Mouse (Mus musculus): ENCODE results near the gene Adamts8. TPM values are rescaled to one million over a fixed set of nuclear protein-coding genes. Genes with fewer than 3 reads are reported as not detected.

Adamts8 gene
- polyA plus RNA-seq, 1 experiment from 2014 or later, result 3.0 TPM

DNA sequence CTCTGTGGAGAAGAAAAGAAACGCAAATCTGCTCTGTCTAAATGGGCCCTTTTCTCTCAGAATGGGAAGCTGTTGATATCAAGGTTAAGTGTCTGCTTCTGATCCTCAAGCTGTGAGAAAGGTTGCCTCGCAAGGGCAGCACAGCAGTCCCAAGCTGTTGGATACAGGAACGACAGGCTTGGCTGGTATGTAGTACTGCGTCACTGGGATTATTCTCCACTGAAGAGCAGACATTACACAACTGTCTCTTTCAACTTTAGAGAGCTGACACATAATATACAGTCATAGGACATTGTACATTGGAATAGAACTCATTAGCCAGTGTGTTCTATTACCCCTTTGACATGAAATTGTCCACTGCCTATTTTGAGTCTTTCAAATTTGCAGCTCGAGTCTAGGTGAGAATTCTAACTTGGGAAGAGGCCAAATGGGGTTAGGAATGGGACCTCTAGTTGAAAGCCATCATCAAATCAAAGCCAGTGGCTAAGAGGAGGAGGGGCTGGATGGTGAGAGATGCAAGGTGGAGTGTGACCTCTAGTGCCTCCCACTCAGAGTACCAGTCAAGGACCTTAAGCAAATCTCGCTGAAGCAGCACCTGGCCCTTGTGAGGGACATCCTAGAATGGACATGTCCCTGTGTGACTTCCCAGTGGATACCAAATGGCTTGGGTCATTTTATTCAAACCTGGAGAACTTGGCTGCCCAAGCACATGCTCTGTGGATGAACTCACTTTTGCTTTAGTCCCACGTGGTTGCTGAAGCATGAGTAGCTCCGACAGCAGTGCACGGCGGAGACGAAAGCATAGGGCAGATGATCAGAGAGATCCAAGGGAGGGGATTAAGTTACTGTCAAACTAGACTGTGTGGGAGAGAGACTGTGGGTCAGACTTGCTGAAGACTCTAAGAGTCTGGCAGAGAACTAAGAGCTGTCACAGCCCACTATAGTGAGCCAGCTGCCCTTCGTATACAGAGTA, 54.5 kb downstream of the Adamts8 start:
- no peaks in the 10 kb centered on the region for H3K36me3 ChIP-seq (replicated peaks; ENCODE audit: control insufficient read depth, insufficient read depth)
- no peak overlapping the region for H3K4me2 ChIP-seq (replicated peaks)
- no peaks in the 10 kb centered on the region for H3K4me1 ChIP-seq (replicated peaks; ENCODE audit: control insufficient read depth, insufficient read depth, low read length)
- H3K27ac ChIP-seq, result no peak overlapping the region
- no peaks in the 10 kb centered on the region for H3K9me3 ChIP-seq (ENCODE audit: control insufficient read depth, low read length)
- H3K27me3 ChIP-seq (ENCODE audit: control insufficient read depth, insufficient read depth, low read length), result no peaks in the 10 kb centered on the region
- no peak overlapping the region for H3K4me3 ChIP-seq (replicated peaks; ENCODE audit: low read length)
- WGBS, result 88% methylated on average over 12 of the region's 12 CpGs
- DNase-seq (ENCODE audit: low spot score) (no peak), ATAC-seq (ENCODE audit: low FRiP score) (no peak)
- H3K9ac ChIP-seq, result no peak overlapping the region

GRCm38 (mm10) chr9:31000641-31001040, 58.3 kb downstream of the Adamts8 start:
- Histone ChIP-seq H3K4me1 (replicated peaks; ENCODE audit: control insufficient read depth, insufficient read depth, low read length) (no peaks in the 10 kb centered on the region), H3K27me3 (ENCODE audit: control insufficient read depth, insufficient read depth, low read length) (no peaks in the 10 kb centered on the region), H3K9me3 (ENCODE audit: control insufficient read depth, low read length) (no peaks in the 10 kb centered on the region), H3K27ac (no peak overlapping the region), H3K9ac (no peak overlapping the region), H3K36me3 (replicated peaks; ENCODE audit: control insufficient read depth, insufficient read depth) (no peaks in the 10 kb centered on the region), H3K4me2 (replicated peaks) (no peak overlapping the region), H3K4me3 (replicated peaks; ENCODE audit: low read length) (no peak overlapping the region)
- 88% methylated on average over 10 of the region's 10 CpGs for WGBS
- no peak for ATAC-seq (ENCODE audit: low FRiP score)
- DNase-seq (ENCODE audit: low spot score), result no peak

GRCm38 (mm10) chr9:31002528-31002927, 60.2 kb downstream of the Adamts8 start:
- ATAC-seq (ENCODE audit: low FRiP score) (no peak), DNase-seq (ENCODE audit: low spot score) (no peak)
- Histone ChIP-seq H3K36me3 (replicated peaks; ENCODE audit: control insufficient read depth, insufficient read depth) (no peaks in the 10 kb centered on the region), H3K27ac (no peak overlapping the region), H3K9ac (no peak overlapping the region), H3K9me3 (ENCODE audit: control insufficient read depth, low read length) (no peaks in the 10 kb centered on the region), H3K4me1 (replicated peaks; ENCODE audit: control insufficient read depth, insufficient read depth, low read length) (no peaks in the 10 kb centered on the region), H3K4me2 (replicated peaks) (no peak overlapping the region), H3K27me3 (ENCODE audit: control insufficient read depth, insufficient read depth, low read length) (no peaks in the 10 kb centered on the region), H3K4me3 (replicated peaks; ENCODE audit: low read length) (no peak overlapping the region)
- WGBS, result 71% methylated on average over 4 of the region's 4 CpGs

GRCm38 (mm10) chr9:31009334-31009733, 67.0 kb downstream of the Adamts8 start:
- no peak for ATAC-seq (ENCODE audit: low FRiP score)
- H3K9ac ChIP-seq, result no peak overlapping the region
- DNase-seq (ENCODE audit: low spot score), result no peak
- H3K4me1 ChIP-seq (replicated peaks; ENCODE audit: control insufficient read depth, insufficient read depth, low read length), result no peaks in the 10 kb centered on the region
- no peak overlapping the region for H3K27ac ChIP-seq
- no peak overlapping the region for H3K4me3 ChIP-seq (replicated peaks; ENCODE audit: low read length)
- H3K36me3 ChIP-seq (replicated peaks; ENCODE audit: control insufficient read depth, insufficient read depth), result no peaks in the 10 kb centered on the region
- no peaks in the 10 kb centered on the region for H3K9me3 ChIP-seq (ENCODE audit: control insufficient read depth, low read length)
- no peaks in the 10 kb centered on the region for H3K27me3 ChIP-seq (ENCODE audit: control insufficient read depth, insufficient read depth, low read length)
- no peak overlapping the region for H3K4me2 ChIP-seq (replicated peaks)
- WGBS, result 85% methylated on average over 2 of the region's 2 CpGs

GRCm38 (mm10) chr9:31010040-31010439, 67.7 kb downstream of the Adamts8 start:
- WGBS, result 86% methylated on average over 3 of the region's 3 CpGs
- H3K4me2 ChIP-seq (replicated peaks), result no peak overlapping the region
- no peaks in the 10 kb centered on the region for H3K4me1 ChIP-seq (replicated peaks; ENCODE audit: control insufficient read depth, insufficient read depth, low read length)
- no peak overlapping the region for H3K9ac ChIP-seq
- H3K36me3 ChIP-seq (replicated peaks; ENCODE audit: control insufficient read depth, insufficient read depth), result no peaks in the 10 kb centered on the region
- no peak overlapping the region for H3K27ac ChIP-seq
- no peaks in the 10 kb centered on the region for H3K27me3 ChIP-seq (ENCODE audit: control insufficient read depth, insufficient read depth, low read length)
- ATAC-seq (ENCODE audit: low FRiP score), result no peak
- H3K4me3 ChIP-seq (replicated peaks; ENCODE audit: low read length), result no peak overlapping the region
- no peaks in the 10 kb centered on the region for H3K9me3 ChIP-seq (ENCODE audit: control insufficient read depth, low read length)
- no peak for DNase-seq (ENCODE audit: low spot score)

GRCm38 (mm10) chr9:31010749-31011148, 68.4 kb downstream of the Adamts8 start:
- Histone ChIP-seq H3K9me3 (ENCODE audit: control insufficient read depth, low read length) (no peaks in the 10 kb centered on the region), H3K36me3 (replicated peaks; ENCODE audit: control insufficient read depth, insufficient read depth) (no peaks in the 10 kb centered on the region), H3K9ac (no peak overlapping the region), H3K27ac (no peak overlapping the region), H3K4me3 (replicated peaks; ENCODE audit: low read length) (no peak overlapping the region), H3K4me2 (replicated peaks) (no peak overlapping the region), H3K4me1 (replicated peaks; ENCODE audit: control insufficient read depth, insufficient read depth, low read length) (no peaks in the 10 kb centered on the region), H3K27me3 (ENCODE audit: control insufficient read depth, insufficient read depth, low read length) (no peaks in the 10 kb centered on the region)
- DNase-seq (ENCODE audit: low spot score), result no peak
- 78% methylated on average over 3 of the region's 3 CpGs for WGBS
- no peak for ATAC-seq (ENCODE audit: low FRiP score)

GRCm38 (mm10) chr9:31011533-31011932, 69.2 kb downstream of the Adamts8 start:
- H3K9me3 ChIP-seq (ENCODE audit: control insufficient read depth, low read length), result no peaks in the 10 kb centered on the region
- no peaks in the 10 kb centered on the region for H3K36me3 ChIP-seq (replicated peaks; ENCODE audit: control insufficient read depth, insufficient read depth)
- H3K4me2 ChIP-seq (replicated peaks), result no peak overlapping the region
- no peak overlapping the region for H3K9ac ChIP-seq
- H3K4me1 ChIP-seq (replicated peaks; ENCODE audit: control insufficient read depth, insufficient read depth, low read length), result no peaks in the 10 kb centered on the region
- no peak overlapping the region for H3K4me3 ChIP-seq (replicated peaks; ENCODE audit: low read length)
- no peaks in the 10 kb centered on the region for H3K27me3 ChIP-seq (ENCODE audit: control insufficient read depth, insufficient read depth, low read length)
- DNase-seq (ENCODE audit: low spot score), result no peak
- WGBS, result 53% methylated on average over 1 of the region's 1 CpGs
- H3K27ac ChIP-seq, result no peak overlapping the region
- ATAC-seq (ENCODE audit: low FRiP score), result no peak

DNA sequence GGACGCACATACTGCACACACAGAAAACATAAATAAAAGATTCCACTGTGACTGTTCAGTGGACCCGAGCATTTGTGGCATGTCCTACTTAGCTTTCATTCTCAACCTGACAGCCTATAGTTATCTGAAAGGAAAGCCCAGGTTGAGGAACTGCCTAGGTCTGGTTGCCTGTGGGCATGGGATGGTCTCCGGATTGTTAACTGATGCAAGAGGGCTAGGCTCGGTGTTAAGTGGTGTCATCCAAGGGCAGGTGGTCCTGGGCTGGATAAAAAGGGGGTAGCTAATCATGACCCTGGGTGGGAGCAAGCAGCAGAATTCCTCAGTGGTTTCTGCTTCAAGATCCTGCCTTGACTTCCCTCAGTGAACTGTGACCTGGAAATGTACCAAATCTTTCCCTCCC, 70.3 kb downstream of the Adamts8 start:
- no peaks in the 10 kb centered on the region for H3K27me3 ChIP-seq (ENCODE audit: control insufficient read depth, insufficient read depth, low read length)
- no peaks in the 10 kb centered on the region for H3K9me3 ChIP-seq (ENCODE audit: control insufficient read depth, low read length)
- no peak overlapping the region for H3K27ac ChIP-seq
- DNase-seq (ENCODE audit: low spot score) (no peak), ATAC-seq (ENCODE audit: low FRiP score) (no peak)
- H3K36me3 ChIP-seq (replicated peaks; ENCODE audit: control insufficient read depth, insufficient read depth), result no peaks in the 10 kb centered on the region
- H3K9ac ChIP-seq, result no peak overlapping the region
- H3K4me3 ChIP-seq (replicated peaks; ENCODE audit: low read length), result no peak overlapping the region
- no peak overlapping the region for H3K4me2 ChIP-seq (replicated peaks)
- H3K4me1 ChIP-seq (replicated peaks; ENCODE audit: control insufficient read depth, insufficient read depth, low read length), result no peaks in the 10 kb centered on the region
- 83% methylated on average over 4 of the region's 4 CpGs for WGBS

- WGBS, result 89% methylated on average over 4 of the region's 4 CpGs
These were observed 71.1 kb downstream of the Adamts8 start for GRCm38 (mm10) chr9:31013415-31013814.

More at GRCm38 (mm10) chr9:31013415-31013814, 71.1 kb downstream of the Adamts8 start:
- ATAC-seq (ENCODE audit: low FRiP score), result no peak
- Histone ChIP-seq H3K9me3 (ENCODE audit: control insufficient read depth, low read length) (no peaks in the 10 kb centered on the region), H3K27me3 (ENCODE audit: control insufficient read depth, insufficient read depth, low read length) (no peaks in the 10 kb centered on the region), H3K9ac (no peak overlapping the region), H3K4me3 (replicated peaks; ENCODE audit: low read length) (no peak overlapping the region), H3K4me2 (replicated peaks) (no peak overlapping the region), H3K27ac (no peak overlapping the region), H3K36me3 (replicated peaks; ENCODE audit: control insufficient read depth, insufficient read depth) (no peaks in the 10 kb centered on the region), H3K4me1 (replicated peaks; ENCODE audit: control insufficient read depth, insufficient read depth, low read length) (no peaks in the 10 kb centered on the region)
- no peak for DNase-seq (ENCODE audit: low spot score)

Measured in hindbrain, embryonic 14.5 days (tissue).